Mouse (Mus musculus): ENCODE data around the gene Mrpl51. TPM values are rescaled to one million over a fixed set of nuclear protein-coding genes. Genes with fewer than 3 reads are reported as not detected.

Gene Mrpl51
- polyA plus RNA-seq, 1 experiment, result not detected

GRCm38 (mm10) chr6:125241566-125241965, 50.0 kb downstream of the Mrpl51 start:
- WGBS, result 89% methylated on average over 8 of the region's 8 CpGs
- Histone ChIP-seq H3K4me1 (ENCODE audit: control insufficient read depth, insufficient read depth, low read length) (no peaks in the 10 kb centered on the region), H3K4me3 (ENCODE audit: insufficient read depth, low read depth, low read length) (no peak overlapping the region), H3K27ac (ENCODE audit: insufficient read depth, low read depth, low read length) (no peak overlapping the region)
- no peak for TF ChIP-seq POLR2A (IDR thresholded peaks at IDR 0.05; ENCODE audit: insufficient read depth, low read depth, low read length)
- no peak for TF ChIP-seq CTCF (IDR thresholded peaks at IDR 0.05; ENCODE audit: insufficient read depth, low read depth, low read length)

- H3K4me3 ChIP-seq (ENCODE audit: insufficient read depth, low read depth, low read length), result no peak overlapping the region
- H3K27ac ChIP-seq (ENCODE audit: insufficient read depth, low read depth, low read length), result no peak overlapping the region
- H3K4me1 ChIP-seq (ENCODE audit: control insufficient read depth, insufficient read depth, low read length), result no peaks in the 10 kb centered on the region
- no peak for TF ChIP-seq POLR2A (IDR thresholded peaks at IDR 0.05; ENCODE audit: insufficient read depth, low read depth, low read length)
- no peak for TF ChIP-seq CTCF (IDR thresholded peaks at IDR 0.05; ENCODE audit: insufficient read depth, low read depth, low read length)
- 37% methylated on average over 1 of the region's 1 CpGs for WGBS
Measured at GRCm38 (mm10) chr6:125244551-125244950, 53.0 kb downstream of the Mrpl51 start.

Other genes with a start within 250 kb of the Mrpl51 start
- 255 TPM in 1 of 2 replicates, not detected in the other for gene Cops7a, start 226.3 kb upstream of the Mrpl51 start, polyA plus RNA-seq (2012; ENCODE audit: insufficient read depth, insufficient read length, low replicate concordance, missing spikeins)
- not detected in 2 replicates for gene Pianp, start 195.1 kb upstream of the Mrpl51 start, polyA plus RNA-seq (2012; ENCODE audit: insufficient read depth, insufficient read length, low replicate concordance, missing spikeins)
- gene Zfp384, start 182.7 kb upstream of the Mrpl51 start, polyA plus RNA-seq (2012; ENCODE audit: insufficient read depth, insufficient read length, low replicate concordance, missing spikeins), result 212 TPM in 1 of 2 replicates, not detected in the other
- gene Ing4, start 152.0 kb upstream of the Mrpl51 start, polyA plus RNA-seq (2012; ENCODE audit: insufficient read depth, insufficient read length, low replicate concordance, missing spikeins), result not detected in 2 replicates
- not detected in 2 replicates for gene Acrbp, start 142.1 kb upstream of the Mrpl51 start, polyA plus RNA-seq (2012; ENCODE audit: insufficient read depth, insufficient read length, low replicate concordance, missing spikeins)
- not detected in 2 replicates for gene Lpar5, start 123.9 kb upstream of the Mrpl51 start, polyA plus RNA-seq (2012; ENCODE audit: insufficient read depth, insufficient read length, low replicate concordance, missing spikeins)
- 91.6 and 138 TPM in 2 replicates for gene Chd4, start 95.8 kb upstream of the Mrpl51 start, polyA plus RNA-seq (2012; ENCODE audit: insufficient read depth, insufficient read length, low replicate concordance, missing spikeins)
- gene Nop2, start 59.9 kb upstream of the Mrpl51 start, polyA plus RNA-seq (2012; ENCODE audit: insufficient read depth, insufficient read length, low replicate concordance, missing spikeins), result not detected in 2 replicates
- gene Iffo1, start 46.6 kb upstream of the Mrpl51 start, polyA plus RNA-seq (2012; ENCODE audit: insufficient read depth, insufficient read length, low replicate concordance, missing spikeins), result not detected in 2 replicates
- 844 TPM in 1 of 2 replicates, not detected in the other for gene Gapdh, start 25.3 kb upstream of the Mrpl51 start, polyA plus RNA-seq (2012; ENCODE audit: insufficient read depth, insufficient read length, low replicate concordance, missing spikeins)
- not detected in 2 replicates for gene Ncapd2, start 100 bp upstream of the Mrpl51 start, polyA plus RNA-seq (2012; ENCODE audit: insufficient read depth, insufficient read length, low replicate concordance, missing spikeins)
- 312 and 918 TPM in 2 replicates for gene Vamp1, start 23.8 kb downstream of the Mrpl51 start, polyA plus RNA-seq (2012; ENCODE audit: insufficient read depth, insufficient read length, low replicate concordance, missing spikeins)
- gene Tapbpl, start 40.1 kb downstream of the Mrpl51 start, polyA plus RNA-seq (2012; ENCODE audit: insufficient read depth, insufficient read length, low replicate concordance, missing spikeins), result not detected in 2 replicates
- gene Cd27, start 45.2 kb downstream of the Mrpl51 start, polyA plus RNA-seq (2012; ENCODE audit: insufficient read depth, insufficient read length, low replicate concordance, missing spikeins), result not detected in 2 replicates
- gene Tuba3a, start 94.2 kb downstream of the Mrpl51 start, polyA plus RNA-seq (2012; ENCODE audit: insufficient read depth, insufficient read length, low replicate concordance, missing spikeins), result not detected in 2 replicates
- gene Ltbr, start 122.1 kb downstream of the Mrpl51 start, polyA plus RNA-seq (2012; ENCODE audit: insufficient read depth, insufficient read length, low replicate concordance, missing spikeins), result not detected in 2 replicates
- gene Scnn1a, start 128.9 kb downstream of the Mrpl51 start, polyA plus RNA-seq (2012; ENCODE audit: insufficient read depth, insufficient read length, low replicate concordance, missing spikeins), result not detected in 2 replicates
- not detected in 2 replicates for gene Tnfrsf1a, start 157.6 kb downstream of the Mrpl51 start, polyA plus RNA-seq (2012; ENCODE audit: insufficient read depth, insufficient read length, low replicate concordance, missing spikeins)
- not detected in 2 replicates for gene Plekhg6, start 189.0 kb downstream of the Mrpl51 start, polyA plus RNA-seq (2012; ENCODE audit: insufficient read depth, insufficient read length, low replicate concordance, missing spikeins)

Measured in olfactory bulb, adult 2 months (tissue).